Mouse (Mus musculus) myocyte (in vitro differentiated cells): ENCODE results near the gene Il9r. TPM values are rescaled to one million over a fixed set of nuclear protein-coding genes. Genes with fewer than 3 reads are reported as not detected.
"Not testable (repeated sequence)": the region's sequence is repeated elsewhere in the genome, so short reads cannot be mapped to it uniquely, and the experiment has no call there.

ENCODE experiments used
- H3K27me3 ChIP-seq: one replicate; pipeline ENCODE4 v1.6.1; 2011; ENCODE audit not compliant: control insufficient read depth, insufficient read depth, insufficient read length
- H3K36me3 ChIP-seq: one replicate; pipeline ENCODE4 v1.6.1; 2011; ENCODE audit not compliant: control insufficient read depth, insufficient read depth
- H3K4me2 ChIP-seq: one replicate; pipeline ENCODE4 v1.6.1; 2011; ENCODE audit warnings: low read depth, control low read depth
- H3K4me3 ChIP-seq: one replicate; pipeline ENCODE4 v1.5.1; 2011; ENCODE audit warnings: mild to moderate bottlenecking, control low read depth, moderate library complexity
- H3K79me2 ChIP-seq: one replicate; pipeline ENCODE4 v1.6.1; 2011; ENCODE audit not compliant: control insufficient read depth, insufficient read depth
- H3ac ChIP-seq: one replicate; pipeline ENCODE4 v1.6.1; 2011; ENCODE audit not compliant: control insufficient read depth, insufficient read length
- CEBPB ChIP-seq: IDR thresholded peaks from 2 replicates; pipeline ENCODE4 v1.6.1; 2011; ENCODE audit warnings: mild to moderate bottlenecking, moderate library complexity; ENCODE audit not compliant: poor library complexity, insufficient read depth, severe bottlenecking
- E2F4 ChIP-seq: IDR thresholded peaks from one replicate; pipeline ENCODE4 v1.6.1; 2011; ENCODE audit warnings: mild to moderate bottlenecking, control low read depth, moderate library complexity; ENCODE audit not compliant: insufficient read depth
- MAX ChIP-seq: IDR thresholded peaks from one replicate; pipeline ENCODE4 v1.6.1; 2011; ENCODE audit warnings: low read depth, mild to moderate bottlenecking, control low read depth
- MYOD1 ChIP-seq, 3 experiments: IDR thresholded peaks; one replicate each; pipeline ENCODE4 v1.6.1; 2011; ENCODE audit warnings: control low read depth in 2 of 3, low read depth in 2 of 3, mild to moderate bottlenecking in 2 of 3, moderate library complexity in 1 of 3; ENCODE audit not compliant: insufficient read length in 2 of 3, control insufficient read depth in 1 of 3
- MYOG ChIP-seq, 3 experiments: IDR thresholded peaks; one replicate each; pipeline ENCODE4 v1.6.1; 2011; ENCODE audit warnings: control low read depth in 2 of 3, low read depth in 2 of 3, mild to moderate bottlenecking in 2 of 3; ENCODE audit not compliant: insufficient read length in 2 of 3, control insufficient read depth in 1 of 3, insufficient read depth in 1 of 3
- POLR2A ChIP-seq: IDR thresholded peaks from one replicate; pipeline ENCODE4 v1.6.1; 2011; ENCODE audit warnings: low read depth, mild to moderate bottlenecking, control low read depth, moderate library complexity; ENCODE audit not compliant: insufficient read length
- POLR2AphosphoS2 ChIP-seq: IDR thresholded peaks from one replicate; pipeline ENCODE4 v1.6.1; 2011; ENCODE audit warnings: low read depth, control low read depth; ENCODE audit not compliant: insufficient read length
- REST ChIP-seq: IDR thresholded peaks from one replicate; pipeline ENCODE4 v1.6.1; 2011; ENCODE audit warnings: mild to moderate bottlenecking, control low read depth, moderate library complexity; ENCODE audit not compliant: insufficient read depth, insufficient read length
- SRF ChIP-seq: IDR thresholded peaks from one replicate; pipeline ENCODE4 v1.6.1; 2011; ENCODE audit warnings: low read depth; ENCODE audit not compliant: control insufficient read depth, insufficient read length
- TCF12 ChIP-seq: IDR thresholded peaks from one replicate; pipeline ENCODE4 v1.6.1; 2011; ENCODE audit warnings: mild to moderate bottlenecking, control low read depth; ENCODE audit not compliant: poor library complexity, insufficient read depth, severe bottlenecking
- TCF3 ChIP-seq: IDR thresholded peaks from one replicate; pipeline ENCODE4 v1.6.1; 2011; ENCODE audit warnings: low read depth, control low read depth; ENCODE audit not compliant: insufficient read length
- USF1 ChIP-seq: IDR thresholded peaks from one replicate; pipeline ENCODE4 v1.6.1; 2011; ENCODE audit warnings: low read depth, mild to moderate bottlenecking, control low read depth, moderate library complexity
- polyA plus RNA-seq: library from polyadenylated mRNA; unstranded; fragments of >200 nt; fragmentation: generic; extraction: Trizol; gene quantifications from one replicate; pipeline ENCODE4 v1.2.1, GENCODE M21; 2012; ENCODE audit warnings: missing spikeins

Il9r gene
- polyA plus RNA-seq, 1 experiment, result 0.01 TPM

- no peak overlapping the region for H3K4me2 ChIP-seq
- TF ChIP-seq USF1 (no peak), MYOG (IDR thresholded peaks at IDR 0.05; ENCODE audit: control insufficient read depth in 1 of 3, insufficient read depth in 1 of 3, insufficient read length in 2 of 3, low read depth in 2 of 3) (no peak), E2F4 (no peak)
- H3K27me3 ChIP-seq, result peaks cover 6% of the 10 kb centered on the region
- H3K79me2 ChIP-seq, result no peaks in the 10 kb centered on the region
- H3ac ChIP-seq, result no peak overlapping the region
- no peaks in the 10 kb centered on the region for H3K36me3 ChIP-seq
- H3K4me3 ChIP-seq, result no peak overlapping the region
Measured at GRCm38 (mm10) chr11:32201922-32202685, 2.0 kb upstream of the Il9r start.

DNA sequence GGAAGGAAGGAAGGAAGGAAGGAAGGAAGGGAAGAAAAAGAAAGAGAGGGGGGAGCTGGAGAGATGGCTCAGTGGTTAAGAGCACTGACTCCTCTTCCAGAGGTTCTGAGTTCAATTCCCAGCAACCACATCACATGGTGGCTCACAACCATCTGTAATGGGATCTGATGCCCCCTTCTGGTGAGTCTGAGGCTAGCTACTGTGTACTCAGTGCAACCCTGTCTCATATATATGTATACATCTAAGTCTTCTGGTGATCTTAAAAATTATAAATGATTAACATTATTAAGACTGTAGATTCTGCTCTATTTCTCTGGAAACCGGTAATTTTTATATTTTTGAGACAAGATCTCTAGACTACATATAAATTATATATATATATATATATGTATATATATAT, 913 bp upstream of the Il9r start:
- H3K4me3 ChIP-seq, H3K79me2 ChIP-seq, H3K36me3 ChIP-seq, H3K27me3 ChIP-seq, H3ac ChIP-seq, H3K4me2 ChIP-seq: not testable (repeated sequence)

DNA sequence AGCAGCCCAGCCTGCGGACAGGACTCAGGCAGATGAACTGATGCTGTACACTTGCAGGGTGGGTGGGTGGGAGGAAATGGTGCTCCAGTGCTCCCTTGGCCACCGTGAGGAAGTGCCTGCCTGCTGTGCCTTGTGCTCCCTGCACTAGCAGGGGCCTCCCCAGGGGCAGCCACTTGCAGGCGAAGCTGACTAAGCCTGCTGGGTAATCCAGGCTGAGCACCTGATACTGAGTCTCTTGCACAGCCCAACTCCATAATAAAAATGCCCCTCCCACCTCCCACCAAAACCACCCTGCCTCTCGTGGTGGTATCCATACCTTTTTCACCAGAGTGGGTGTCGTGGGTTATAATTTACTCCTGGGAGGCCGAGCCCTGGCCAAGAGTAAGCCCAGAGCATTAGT, 849 bp downstream of the Il9r start:
- TF ChIP-seq SRF (no peak), USF1 (no peak), CEBPB (no peak)
- peaks cover 17% of the 10 kb centered on the region for H3K27me3 ChIP-seq
- no peak overlapping the region for H3K4me2 ChIP-seq
- H3K79me2 ChIP-seq, result no peaks in the 10 kb centered on the region
- no peak overlapping the region for H3ac ChIP-seq
- H3K4me3 ChIP-seq, result no peak overlapping the region
- no peaks in the 10 kb centered on the region for H3K36me3 ChIP-seq

GRCm38 (mm10) chr11:32198256-32198955, 1.7 kb downstream of the Il9r start:
- Histone ChIP-seq H3K79me2 (no peaks in the 10 kb centered on the region), H3K27me3 (peaks cover 26% of the 10 kb centered on the region), H3K4me2 (no peak overlapping the region), H3K36me3 (no peaks in the 10 kb centered on the region), H3K4me3 (no peak overlapping the region), H3ac (no peak overlapping the region)
- TF ChIP-seq MYOD1 (IDR thresholded peaks at IDR 0.05; ENCODE audit: control insufficient read depth in 1 of 3, insufficient read length in 2 of 3, low read depth in 2 of 3) (no peak), MAX (no peak), MYOG (IDR thresholded peaks at IDR 0.05; ENCODE audit: control insufficient read depth in 1 of 3, insufficient read depth in 1 of 3, insufficient read length in 2 of 3, low read depth in 2 of 3) (no peak), SRF (no peak), POLR2AphosphoS2 (no peak), POLR2A (no peak), USF1 (no peak), TCF3 (no peak), REST (no peak), TCF12 (no peak)

DNA sequence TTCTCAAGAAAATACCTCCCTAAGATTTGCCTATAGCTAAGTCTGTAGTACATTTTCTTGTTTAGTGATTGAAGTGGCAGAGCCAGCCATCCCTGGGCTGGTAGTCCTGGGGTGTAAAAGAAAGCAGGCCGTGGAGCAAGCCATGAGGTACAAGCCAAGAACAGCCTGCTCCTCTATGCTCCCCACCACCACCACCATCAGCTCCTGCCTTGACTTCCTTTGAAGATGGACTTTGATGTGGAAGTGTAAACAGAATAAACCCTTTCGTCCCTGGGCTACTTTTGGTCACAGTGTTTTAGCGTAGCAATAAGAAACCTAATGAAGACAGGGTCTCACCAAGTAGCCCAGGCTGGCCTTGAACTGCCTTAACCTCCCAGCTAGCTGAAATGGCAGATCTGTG, 2.3 kb downstream of the Il9r start:
- TF ChIP-seq USF1 (no peak), REST (no peak), TCF12 (no peak), E2F4 (no peak), MYOG (IDR thresholded peaks at IDR 0.05; ENCODE audit: control insufficient read depth in 1 of 3, insufficient read depth in 1 of 3, insufficient read length in 2 of 3, low read depth in 2 of 3) (no peak), POLR2A (no peak), MYOD1 (IDR thresholded peaks at IDR 0.05; ENCODE audit: control insufficient read depth in 1 of 3, insufficient read length in 2 of 3, low read depth in 2 of 3) (no peak), TCF3 (no peak)
- Histone ChIP-seq H3ac (no peak overlapping the region), H3K4me2 (no peak overlapping the region), H3K79me2 (no peaks in the 10 kb centered on the region), H3K4me3 (no peak overlapping the region), H3K36me3 (no peaks in the 10 kb centered on the region), H3K27me3 (peaks cover 31% of the 10 kb centered on the region)
